Mouse (Mus musculus) myocyte (in vitro differentiated cells): ENCODE results near the gene Zfp750.

ENCODE experiments used
- CEBPB ChIP-seq: IDR thresholded peaks from 2 replicates; pipeline ENCODE4 v1.6.1; 2011; ENCODE audit warnings: mild to moderate bottlenecking, moderate library complexity; ENCODE audit not compliant: poor library complexity, insufficient read depth, severe bottlenecking
- E2F4 ChIP-seq: IDR thresholded peaks from one replicate; pipeline ENCODE4 v1.6.1; 2011; ENCODE audit warnings: mild to moderate bottlenecking, control low read depth, moderate library complexity; ENCODE audit not compliant: insufficient read depth
- MAX ChIP-seq: IDR thresholded peaks from one replicate; pipeline ENCODE4 v1.6.1; 2011; ENCODE audit warnings: low read depth, mild to moderate bottlenecking, control low read depth
- MYOD1 ChIP-seq, 3 experiments: IDR thresholded peaks; one replicate each; pipeline ENCODE4 v1.6.1; 2011; ENCODE audit warnings: control low read depth in 2 of 3, low read depth in 2 of 3, mild to moderate bottlenecking in 2 of 3, moderate library complexity in 1 of 3; ENCODE audit not compliant: insufficient read length in 2 of 3, control insufficient read depth in 1 of 3
- POLR2A ChIP-seq: IDR thresholded peaks from one replicate; pipeline ENCODE4 v1.6.1; 2011; ENCODE audit warnings: low read depth, mild to moderate bottlenecking, control low read depth, moderate library complexity; ENCODE audit not compliant: insufficient read length
- POLR2AphosphoS2 ChIP-seq: IDR thresholded peaks from one replicate; pipeline ENCODE4 v1.6.1; 2011; ENCODE audit warnings: low read depth, control low read depth; ENCODE audit not compliant: insufficient read length
- REST ChIP-seq: IDR thresholded peaks from one replicate; pipeline ENCODE4 v1.6.1; 2011; ENCODE audit warnings: mild to moderate bottlenecking, control low read depth, moderate library complexity; ENCODE audit not compliant: insufficient read depth, insufficient read length
- SRF ChIP-seq: IDR thresholded peaks from one replicate; pipeline ENCODE4 v1.6.1; 2011; ENCODE audit warnings: low read depth; ENCODE audit not compliant: control insufficient read depth, insufficient read length
- TCF12 ChIP-seq: IDR thresholded peaks from one replicate; pipeline ENCODE4 v1.6.1; 2011; ENCODE audit warnings: mild to moderate bottlenecking, control low read depth; ENCODE audit not compliant: poor library complexity, insufficient read depth, severe bottlenecking
- USF1 ChIP-seq: IDR thresholded peaks from one replicate; pipeline ENCODE4 v1.6.1; 2011; ENCODE audit warnings: low read depth, mild to moderate bottlenecking, control low read depth, moderate library complexity

DNA sequence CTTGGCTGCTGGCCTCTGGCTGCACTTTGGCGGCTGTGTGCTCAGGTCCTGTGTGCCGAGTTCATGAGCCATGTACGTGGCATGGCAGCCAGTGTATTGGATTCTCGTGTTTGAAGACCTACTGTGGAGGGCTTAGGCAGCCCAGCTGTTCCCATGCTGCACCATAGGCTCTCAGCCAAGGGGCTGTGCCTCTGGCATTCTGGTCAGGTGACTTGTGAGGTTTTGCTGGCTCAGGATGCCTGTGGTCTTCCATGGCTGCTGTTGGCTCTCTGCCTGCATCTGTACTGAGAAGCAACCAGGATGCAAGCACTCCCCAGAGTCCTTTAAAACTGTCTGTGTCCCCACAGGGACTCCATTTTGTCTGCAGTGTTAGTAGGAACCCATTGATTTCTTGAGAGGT is 33.0 kb upstream of the Zfp750 start:
- TF ChIP-seq POLR2A (peak; percentile 51), USF1 (peak; percentile 95), E2F4 (no peak), REST (no peak), CEBPB (peak; percentile 69), SRF (no peak), TCF12 (peak; percentile 86), MYOD1 (IDR thresholded peaks at IDR 0.05; ENCODE audit: control insufficient read depth in 1 of 3, insufficient read length in 2 of 3, low read depth in 2 of 3) (peak; percentile 34 to 98 (median 97)), MAX (no peak), POLR2AphosphoS2 (peak; percentile 24)
